Mouse (Mus musculus) liver, embryonic 11.5 days (tissue): ENCODE measurements around the gene Fndc4. TPM values are rescaled to one million over a fixed set of nuclear protein-coding genes. Genes with fewer than 3 reads are reported as not detected.

Source experiments
- ATAC-seq: fragments of 200-750 bp; cut with Nextera tagmentation; replicated peaks from 2 replicates; pipeline ENCODE4 v1.8.0; 2017; ENCODE audit warnings: moderate number of reproducible peaks, mild to moderate bottlenecking, moderate TSS enrichment, moderate library complexity; ENCODE audit not compliant: low FRiP score
- DNase-seq: peaks from one replicate; pipeline ENCODE4 v3.0.0-alpha.2; 2017; ENCODE audit warnings: low spot score
- H3K27ac ChIP-seq: fragments of 300-500 bp; sonication (generic); 2 replicates; pipeline ENCODE4 v1.5.1; 2014; ENCODE audit warnings: mild to moderate bottlenecking, low read depth, low read length, control low read depth
- H3K27me3 ChIP-seq: fragments of 300-500 bp; sonication (generic); replicated peaks from 2 replicates; pipeline ENCODE4 v1.6.1; 2014; ENCODE audit warnings: low read length, mixed read lengths; ENCODE audit not compliant: control insufficient read depth, insufficient read depth
- H3K36me3 ChIP-seq: fragments of 300-500 bp; sonication (generic); 2 replicates; pipeline ENCODE4 v1.6.1; 2014; ENCODE audit warnings: mild to moderate bottlenecking, low read length, moderate library complexity, mixed read lengths; ENCODE audit not compliant: control insufficient read depth, insufficient read depth
- H3K4me1 ChIP-seq: fragments of 300-500 bp; sonication (generic); replicated peaks from 2 replicates; pipeline ENCODE4 v1.6.1; 2014; ENCODE audit warnings: low read length, mixed read lengths; ENCODE audit not compliant: control insufficient read depth, insufficient read depth
- H3K4me2 ChIP-seq: fragments of 300-500 bp; sonication (generic); 2 replicates; pipeline ENCODE4 v1.6.1; 2014; ENCODE audit warnings: mild to moderate bottlenecking, control low read depth, moderate library complexity
- H3K4me3 ChIP-seq: fragments of 300-500 bp; sonication (generic); 2 replicates; pipeline ENCODE4 v1.5.1; 2014; ENCODE audit warnings: low read depth, low read length, control low read depth
- H3K9ac ChIP-seq: fragments of 300-500 bp; sonication (generic); 2 replicates; pipeline ENCODE4 v1.6.1; 2014; ENCODE audit warnings: low read depth, low read length, control low read depth
- H3K9me3 ChIP-seq: fragments of 300-500 bp; sonication (generic); 2 replicates; pipeline ENCODE4 v1.6.1; 2016; ENCODE audit warnings: low read length, inconsistent platforms, mixed read lengths; ENCODE audit not compliant: control insufficient read depth
- WGBS: fragments of 180-500 bp; shearing (Covaris S2); extraction: QIAGEN DNeasy Blood & Tissue Kit; methylation state at CpG from one replicate; pipeline ENCODE4 v1.1.7; 2014; 5-methylcytosine and 5-hydroxymethylcytosine counted together
- polyA plus RNA-seq: library from polyadenylated mRNA; unstranded; fragments of >200 nt; fragmentation: Nextera tagmentation; extraction: Ambion mirVana; gene quantifications from 2 replicates; pipeline ENCODE4 v1.2.1, GENCODE M21; 2014

Gene Fndc4
- polyA plus RNA-seq, 1 experiment from 2014 or later = 24.2 TPM

GRCm38 (mm10) chr5:31279245-31279988 is 16.5 kb downstream of the Fndc4 start:
- Histone ChIP-seq H3K27ac (no peak overlapping the region), H3K27me3 (no peaks in the 10 kb centered on the region), H3K4me2 (no peak overlapping the region), H3K9me3 (no peaks in the 10 kb centered on the region), H3K36me3 (peaks cover 2% of the 10 kb centered on the region; the same call in 1 of the 2 replicates), H3K9ac (no peak overlapping the region), H3K4me1 (no peaks in the 10 kb centered on the region), H3K4me3 (no peak overlapping the region)
- WGBS = 79% methylated on average over 20 of the region's 20 CpGs
- ATAC-seq (no peak), DNase-seq (no peak)

DNA sequence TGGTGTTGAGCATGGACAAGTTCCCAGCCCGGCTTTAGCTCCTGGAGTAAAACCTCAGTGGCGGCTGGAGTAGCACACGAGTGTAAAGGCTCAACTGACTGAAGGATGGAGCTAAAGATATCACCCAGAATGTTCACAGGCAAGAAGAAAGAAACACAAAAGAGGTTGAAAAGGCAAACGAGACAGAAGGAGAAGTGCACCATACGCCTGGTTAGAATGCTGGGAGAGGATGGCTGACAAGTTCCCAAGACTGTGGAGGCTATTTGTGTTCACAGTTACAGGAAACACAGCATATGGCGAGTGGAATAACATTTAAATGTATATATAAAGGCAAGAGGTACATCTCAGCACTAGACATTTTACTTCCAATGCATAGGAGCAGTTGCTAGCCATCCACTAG is 22.9 kb downstream of the Fndc4 start:
- Histone ChIP-seq H3K4me3 (no peak overlapping the region), H3K27ac (no peak overlapping the region), H3K4me2 (no peak overlapping the region), H3K36me3 (peaks cover 4% of the 10 kb centered on the region), H3K4me1 (no peaks in the 10 kb centered on the region), H3K27me3 (no peaks in the 10 kb centered on the region), H3K9ac (no peak overlapping the region), H3K9me3 (no peaks in the 10 kb centered on the region)
- 85% methylated on average over 6 of the region's 6 CpGs for WGBS
- DNase-seq = no peak
- no peak for ATAC-seq

DNA sequence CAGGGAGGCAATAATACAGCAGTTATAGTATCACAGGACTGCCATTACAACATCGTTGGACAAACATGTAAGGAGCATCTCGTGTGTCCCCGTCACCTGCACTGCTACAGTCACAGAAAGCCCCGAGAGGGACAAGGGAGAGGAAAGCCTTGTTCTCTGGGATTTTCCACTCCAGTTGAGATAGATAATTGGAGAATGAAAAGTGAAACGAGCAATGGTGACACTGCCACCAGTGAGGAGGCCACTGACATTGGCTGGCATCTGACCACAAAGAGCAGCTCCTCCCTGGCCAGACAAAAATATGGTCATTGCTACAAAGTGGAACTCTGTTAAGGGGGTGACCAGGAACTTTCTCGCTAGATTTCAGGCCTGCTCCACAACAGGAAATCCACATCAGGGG is 28.2 kb downstream of the Fndc4 start:
- Histone ChIP-seq H3K36me3 (peaks cover 9% of the 10 kb centered on the region), H3K27me3 (no peaks in the 10 kb centered on the region), H3K4me1 (no peaks in the 10 kb centered on the region), H3K9ac (no peak overlapping the region), H3K4me2 (no peak overlapping the region), H3K4me3 (no peak overlapping the region), H3K9me3 (no peaks in the 10 kb centered on the region), H3K27ac (no peak overlapping the region)
- ATAC-seq = no peak
- WGBS = 72% methylated on average over 6 of the region's 6 CpGs
- no peak for DNase-seq

DNA sequence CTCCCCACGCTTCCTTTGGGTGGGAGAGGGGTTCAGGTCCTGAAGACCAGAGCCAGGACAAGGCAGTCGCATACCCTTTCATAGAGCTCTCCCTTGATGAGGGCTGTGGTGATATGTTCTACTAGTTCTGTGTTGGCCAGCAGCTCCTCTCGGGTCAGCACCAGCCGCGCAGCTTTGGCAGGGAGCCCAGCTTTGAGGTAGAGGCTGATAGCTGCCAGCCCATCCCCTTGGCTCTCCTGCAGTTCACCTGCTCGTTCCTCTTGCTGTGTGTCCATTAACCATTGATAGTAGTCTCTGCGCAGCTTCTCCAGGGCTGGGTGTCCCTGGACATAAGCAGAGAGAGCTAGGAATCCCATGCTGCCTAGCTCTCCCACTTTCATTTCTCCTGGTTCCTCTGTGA is 29.8 kb downstream of the Fndc4 start:
- Histone ChIP-seq H3K9ac (no peak overlapping the region), H3K9me3 (no peaks in the 10 kb centered on the region), H3K4me3 (no peak overlapping the region), H3K27me3 (no peaks in the 10 kb centered on the region), H3K27ac (no peak overlapping the region), H3K4me1 (no peaks in the 10 kb centered on the region), H3K36me3 (peaks cover 10% of the 10 kb centered on the region), H3K4me2 (no peak overlapping the region)
- WGBS = 85% methylated on average over 7 of the region's 7 CpGs
- DNase-seq (no peak), ATAC-seq (no peak)

- Histone ChIP-seq H3K9ac (no peak overlapping the region), H3K27ac (no peak overlapping the region), H3K9me3 (no peaks in the 10 kb centered on the region), H3K36me3 (no peaks in the 10 kb centered on the region; the same call in none of the 2 replicates), H3K4me1 (no peaks in the 10 kb centered on the region), H3K4me3 (no peak overlapping the region), H3K27me3 (no peaks in the 10 kb centered on the region), H3K4me2 (no peak overlapping the region)
- ATAC-seq (no peak), DNase-seq (no peak)
- 80% methylated on average over 11 of the region's 11 CpGs for WGBS
Observed at GRCm38 (mm10) chr5:31257616-31258015, 38.3 kb downstream of the Fndc4 start.

DNA sequence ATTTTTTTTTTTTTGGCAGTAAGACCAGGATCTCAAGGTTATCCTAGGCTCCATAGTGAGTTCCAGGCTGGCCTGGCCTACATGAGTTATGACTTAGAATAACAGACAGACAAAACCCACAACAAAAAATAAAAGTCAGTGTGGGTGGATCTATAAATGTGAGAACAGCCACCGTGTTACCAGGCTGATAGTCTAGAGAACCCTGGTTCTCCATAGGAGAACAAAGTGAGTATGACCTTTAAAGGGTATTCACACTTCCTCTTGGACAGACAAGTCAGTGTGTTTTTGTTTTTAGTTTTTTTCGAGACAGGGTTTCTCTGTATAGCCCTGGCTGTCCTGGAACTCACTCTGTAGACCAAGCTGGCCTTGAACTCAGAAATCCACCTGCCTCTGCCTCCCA is 39.9 kb downstream of the Fndc4 start:
- ATAC-seq = no peak
- 91% methylated on average over 2 of the region's 2 CpGs for WGBS

DNA sequence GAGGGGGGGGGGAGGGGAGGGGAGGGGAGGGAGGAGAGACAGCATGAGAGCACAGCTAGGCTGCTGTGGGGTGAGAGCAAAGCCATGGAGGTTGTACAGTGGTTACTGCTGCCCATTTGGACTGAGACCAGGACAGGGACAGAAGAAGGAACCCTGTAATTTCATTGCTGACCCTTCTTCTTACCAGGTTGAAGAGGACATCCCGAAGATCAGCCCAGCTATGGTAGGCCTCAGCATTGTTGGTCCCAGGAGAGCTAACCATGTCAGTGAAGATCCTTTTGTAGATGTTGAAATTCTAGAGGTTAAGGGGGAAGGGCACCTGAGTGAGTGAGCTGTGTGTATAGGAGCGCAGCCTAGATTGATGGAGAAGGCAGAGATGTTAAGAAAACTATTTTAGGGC is 40.5 kb downstream of the Fndc4 start:
- no peak overlapping the region for H3K27ac ChIP-seq
- no peaks in the 10 kb centered on the region for H3K9me3 ChIP-seq
- no peak overlapping the region for H3K9ac ChIP-seq
- H3K4me2 ChIP-seq = no peak overlapping the region
- WGBS = 94% methylated on average over 2 of the region's 2 CpGs
- H3K27me3 ChIP-seq = no peaks in the 10 kb centered on the region
- H3K4me3 ChIP-seq = no peak overlapping the region
- H3K4me1 ChIP-seq = peaks cover 6% of the 10 kb centered on the region; the same call in 1 of the 2 replicates
- ATAC-seq = no peak
- peak; percentile 26 for DNase-seq
- peaks cover 13% of the 10 kb centered on the region for H3K36me3 ChIP-seq

More for the DNA sequence above, 39.9 kb downstream of the Fndc4 start:
- peaks cover 7% of the 10 kb centered on the region for H3K36me3 ChIP-seq
- H3K27ac ChIP-seq = no peak overlapping the region
- H3K4me3 ChIP-seq = no peak overlapping the region
- H3K9me3 ChIP-seq = no peaks in the 10 kb centered on the region
- no peak for DNase-seq
- H3K4me1 ChIP-seq = peaks cover 5% of the 10 kb centered on the region; the same call in 1 of the 2 replicates
- no peak overlapping the region for H3K9ac ChIP-seq
- H3K27me3 ChIP-seq = no peaks in the 10 kb centered on the region
- no peak overlapping the region for H3K4me2 ChIP-seq

DNA sequence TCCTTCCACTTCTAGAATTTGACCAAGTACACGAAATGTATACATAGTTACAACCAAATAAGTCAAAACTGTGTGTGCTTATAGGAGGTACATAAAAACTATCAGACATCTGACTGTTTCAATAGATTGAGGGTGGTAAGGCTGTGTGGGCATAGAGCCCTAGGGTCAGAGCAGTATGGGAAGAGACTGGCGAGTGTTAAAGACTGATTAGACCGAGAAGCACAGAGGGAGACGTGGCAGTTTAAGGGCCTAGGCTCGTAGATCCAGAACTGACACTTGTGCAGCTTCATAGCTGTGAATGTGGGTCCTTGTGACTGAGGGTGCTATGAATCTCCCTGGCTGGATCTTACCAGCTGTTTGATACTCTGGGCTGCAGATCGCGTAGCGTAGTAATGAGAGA is 41.0 kb downstream of the Fndc4 start:
- H3K27me3 ChIP-seq = no peaks in the 10 kb centered on the region
- H3K9ac ChIP-seq = no peak overlapping the region
- peaks cover 6% of the 10 kb centered on the region; the same call in 1 of the 2 replicates for H3K4me1 ChIP-seq
- peaks cover 15% of the 10 kb centered on the region for H3K36me3 ChIP-seq
- no peaks in the 10 kb centered on the region for H3K9me3 ChIP-seq
- no peak for ATAC-seq
- peak; percentile 18 for DNase-seq
- no peak overlapping the region for H3K27ac ChIP-seq
- no peak overlapping the region for H3K4me3 ChIP-seq
- WGBS = 77% methylated on average over 8 of the region's 8 CpGs
- H3K4me2 ChIP-seq = no peak overlapping the region

GRCm38 (mm10) chr5:31254452-31254851 is 41.4 kb downstream of the Fndc4 start:
- H3K4me2 ChIP-seq = no peak overlapping the region
- no peaks in the 10 kb centered on the region for H3K27me3 ChIP-seq
- no peaks in the 10 kb centered on the region for H3K9me3 ChIP-seq
- H3K27ac ChIP-seq = no peak overlapping the region
- H3K9ac ChIP-seq = no peak overlapping the region
- ATAC-seq (no peak), DNase-seq (peak; percentile 20)
- WGBS = 78% methylated on average over 7 of the region's 7 CpGs
- peaks cover 6% of the 10 kb centered on the region; the same call in 1 of the 2 replicates for H3K4me1 ChIP-seq
- H3K36me3 ChIP-seq = peaks cover 18% of the 10 kb centered on the region
- H3K4me3 ChIP-seq = no peak overlapping the region
